Mouse (Mus musculus) CD4-positive helper T cell, adult 2 months (primary cell): ENCODE measurements around the gene Cep57l1.

Experiments
- DNase-seq: peaks from one replicate; pipeline ENCODE4 v3.0.0-alpha.2; 2012; ENCODE audit warnings: low read depth, missing footprints, low spot score

Gene Cep57l1

GRCm38 (mm10) chr10:41740221-41740620 is 69.5 kb downstream of the Cep57l1 start:
- no peak for DNase-seq

- no peak for DNase-seq
Observed at GRCm38 (mm10) chr10:41737245-41737644, 72.4 kb downstream of the Cep57l1 start.

- DNase-seq, result no peak
Observed at GRCm38 (mm10) chr10:41735398-41735797, 74.3 kb downstream of the Cep57l1 start.

GRCm38 (mm10) chr10:41733214-41733613 is 76.5 kb downstream of the Cep57l1 start:
- no peak for DNase-seq

GRCm38 (mm10) chr10:41731932-41732331 is 77.7 kb downstream of the Cep57l1 start:
- no peak for DNase-seq

- no peak for DNase-seq
Observed at GRCm38 (mm10) chr10:41730746-41731145, 78.9 kb downstream of the Cep57l1 start.

GRCm38 (mm10) chr10:41726215-41726614 is 83.5 kb downstream of the Cep57l1 start:
- DNase-seq, result no peak

GRCm38 (mm10) chr10:41719587-41719986 is 90.1 kb downstream of the Cep57l1 start:
- no peak for DNase-seq

GRCm38 (mm10) chr10:41716029-41716897 is 93.4 kb downstream of the Cep57l1 start, which contains the start of gene Ccdc162:
Ccdc162 (minus strand) TSS chr10:41716634.
- no peak for DNase-seq

- no peak for DNase-seq
Observed at GRCm38 (mm10) chr10:41715557-41715956, 94.1 kb downstream of the Cep57l1 start.

- peak; percentile 4 for DNase-seq
Observed at GRCm38 (mm10) chr10:41711467-41711866, 98.2 kb downstream of the Cep57l1 start.

- DNase-seq, result no peak
Observed at GRCm38 (mm10) chr10:41710773-41711172, 98.9 kb downstream of the Cep57l1 start.

GRCm38 (mm10) chr10:41709341-41709740 is 100.3 kb downstream of the Cep57l1 start:
- no peak for DNase-seq

- no peak for DNase-seq
Observed at GRCm38 (mm10) chr10:41699669-41700068, 110.0 kb downstream of the Cep57l1 start.

GRCm38 (mm10) chr10:41697040-41697439 is 112.6 kb downstream of the Cep57l1 start:
- no peak for DNase-seq

GRCm38 (mm10) chr10:41690978-41691377 is 118.7 kb downstream of the Cep57l1 start:
- DNase-seq, result no peak

- peak; percentile 79 for DNase-seq
Observed at GRCm38 (mm10) chr10:41689941-41690887, 119.5 kb downstream of the Cep57l1 start.

GRCm38 (mm10) chr10:41684548-41684996 is 125.1 kb downstream of the Cep57l1 start:
- no peak for DNase-seq

- DNase-seq, result peak; percentile 81
Observed at GRCm38 (mm10) chr10:41682546-41683393, 126.9 kb downstream of the Cep57l1 start.

- DNase-seq, result peak; percentile 54
Observed at GRCm38 (mm10) chr10:41678746-41679360, 130.8 kb downstream of the Cep57l1 start.

- DNase-seq, result no peak
Observed at GRCm38 (mm10) chr10:41677396-41677795, 132.3 kb downstream of the Cep57l1 start.
